Mouse (Mus musculus) ovary, adult 2 months (tissue): ENCODE results near the gene Gpc4. TPM values are rescaled to one million over a fixed set of nuclear protein-coding genes. Genes with fewer than 3 reads are reported as not detected.

Source experiments
- polyA plus RNA-seq: library from polyadenylated mRNA; depleted of rRNA; stranded (reverse); fragments of >200 nt; gene quantifications from 2 replicates; pipeline ENCODE4 v1.2.3, GENCODE M21; 2012; rRNA removed

Gpc4 gene
- polyA plus RNA-seq, result 57.8 and 58.7 TPM in 2 replicates

GRCm38 (mm10) chrX:52164738-52165554 lies at the start of gene Gpc4:
Gpc4 (minus strand) TSS chrX:52165252.

Other genes starting within 250 kb of the Gpc4 start
- gene 1700080O16Rik, start 192.5 kb downstream of the Gpc4 start, polyA plus RNA-seq, result not detected in 2 replicates